Mouse (Mus musculus) CD4-positive, CD25-positive, alpha-beta regulatory T cell, adult 4 months (primary cell): ENCODE measurements around the gene Pgc. TPM values are rescaled to one million over a fixed set of nuclear protein-coding genes. Genes with fewer than 3 reads are reported as not detected.

Source experiments
- ATAC-seq: one replicate; pipeline ENCODE4 v1.8.0; 2017
- polyA plus RNA-seq, 2 experiments: library from polyadenylated mRNA; unstranded; fragments of 100-300 nt; shearing (Covaris generic); gene quantifications; one replicate each; pipeline ENCODE4 v1.2.1; 2017

Gene Pgc
- polyA plus RNA-seq: not detected

- no peak for ATAC-seq
These were observed at the start of gene Pgc for GRCm38 (mm10) chr17:47726566-47726965. Gene Pgc (plus strand): TSS chr17:47726842.

DNA sequence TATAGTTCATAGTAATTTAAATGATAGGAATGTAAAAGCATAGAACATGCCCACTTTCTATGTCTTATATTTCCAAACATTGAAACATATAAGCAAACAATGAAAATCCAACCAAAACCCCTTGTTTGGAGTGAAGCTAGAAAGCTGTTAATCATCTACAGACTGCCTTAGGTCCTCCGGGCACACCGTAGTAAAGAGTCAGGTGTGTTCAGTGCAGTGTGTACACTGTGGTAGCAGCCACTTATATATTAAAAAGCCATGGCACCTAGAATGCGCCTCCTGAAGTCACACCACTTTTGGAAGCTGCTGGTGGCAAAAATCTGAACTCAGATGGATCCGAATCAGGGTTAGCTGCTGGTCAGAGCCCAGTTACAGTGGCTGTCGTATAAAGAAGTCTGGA lies 48.4 kb upstream of the Pgc start:
- no peak for ATAC-seq

DNA sequence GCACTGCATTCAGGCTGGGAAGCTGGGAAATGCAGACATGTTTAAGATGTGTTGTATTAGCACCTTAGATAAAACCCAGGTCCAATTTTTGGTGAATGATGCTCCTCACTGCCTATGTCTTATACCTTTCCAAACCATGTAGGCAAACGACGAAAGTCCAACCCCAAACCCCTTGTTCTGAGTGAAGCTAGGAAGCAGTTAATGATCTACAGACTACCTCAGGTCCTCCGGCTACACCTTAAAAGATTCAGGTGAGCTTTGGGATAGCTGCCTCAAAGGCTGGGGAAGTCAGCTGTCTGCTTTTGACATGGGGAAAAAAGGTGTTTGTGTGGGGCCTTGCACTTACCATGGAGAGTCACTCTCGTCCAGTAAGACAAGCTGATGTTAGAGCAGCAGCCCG lies 47.9 kb upstream of the Pgc start:
- no peak for ATAC-seq

GRCm38 (mm10) chr17:47682836-47683235 lies 43.8 kb upstream of the Pgc start:
- ATAC-seq: no peak

DNA sequence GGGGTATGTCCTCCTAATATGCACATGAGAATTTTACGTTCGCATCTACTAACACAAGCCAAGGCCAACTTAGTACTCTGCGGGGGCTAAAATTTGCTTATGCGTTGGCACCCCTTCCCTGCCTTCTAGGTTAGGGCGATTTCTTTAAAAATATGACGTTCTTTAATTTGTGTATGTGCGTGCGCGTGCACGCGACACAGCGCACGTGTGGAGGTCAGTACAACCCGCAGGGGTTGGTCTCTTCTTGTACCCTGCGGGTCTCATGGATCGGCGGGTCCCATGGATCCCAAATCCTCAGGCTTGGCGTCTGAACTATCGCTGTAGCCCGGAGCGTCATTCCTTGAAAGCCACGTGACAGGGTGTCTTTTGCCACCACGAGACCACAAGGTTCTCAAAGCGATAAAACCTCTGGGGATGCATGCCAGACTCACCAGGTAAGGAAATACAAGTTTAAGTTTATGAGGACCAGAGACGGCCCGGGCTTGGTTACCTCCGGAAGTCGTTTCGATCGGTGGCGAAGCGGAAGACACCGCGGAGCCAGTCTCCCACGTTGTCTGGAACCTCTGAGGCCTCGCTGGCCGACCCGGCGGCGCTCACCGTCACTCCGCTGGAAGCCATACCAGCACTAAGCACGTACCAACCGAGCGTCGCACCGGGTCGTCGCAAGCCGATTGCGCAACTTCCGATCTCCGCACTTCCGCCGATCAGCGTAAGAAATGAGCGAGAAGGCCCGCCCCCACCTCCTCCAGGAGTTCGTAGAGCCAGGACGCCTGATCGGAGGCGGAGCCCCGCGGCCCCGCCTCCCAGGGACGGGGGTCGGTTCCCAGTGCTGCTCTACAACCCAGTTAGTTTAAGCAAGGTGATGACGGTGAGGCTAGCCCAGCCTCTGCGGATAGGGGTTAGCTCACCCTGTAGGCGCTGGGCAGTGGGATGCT lies 39.0 kb upstream of the Pgc start:
- peak; percentile 96 for ATAC-seq

DNA sequence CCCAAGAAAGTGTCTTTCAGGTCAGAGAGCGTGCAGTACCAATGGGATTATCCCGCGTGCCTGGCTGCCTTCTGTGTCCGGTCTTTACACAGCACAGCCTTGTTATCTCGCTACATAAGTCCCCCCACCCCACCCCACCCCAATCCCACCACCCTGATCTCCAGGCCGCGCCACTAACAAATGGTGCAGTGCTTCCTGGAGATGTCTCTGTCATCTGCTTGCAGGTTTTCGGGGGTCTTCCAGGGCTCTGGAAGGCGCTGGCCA lies 38.4 kb upstream of the Pgc start, which contains the start of gene Tomm6:
TSS of gene Tomm6 (minus strand) at position 43 of the 264 bp plus-strand sequence.
- ATAC-seq: no peak

DNA sequence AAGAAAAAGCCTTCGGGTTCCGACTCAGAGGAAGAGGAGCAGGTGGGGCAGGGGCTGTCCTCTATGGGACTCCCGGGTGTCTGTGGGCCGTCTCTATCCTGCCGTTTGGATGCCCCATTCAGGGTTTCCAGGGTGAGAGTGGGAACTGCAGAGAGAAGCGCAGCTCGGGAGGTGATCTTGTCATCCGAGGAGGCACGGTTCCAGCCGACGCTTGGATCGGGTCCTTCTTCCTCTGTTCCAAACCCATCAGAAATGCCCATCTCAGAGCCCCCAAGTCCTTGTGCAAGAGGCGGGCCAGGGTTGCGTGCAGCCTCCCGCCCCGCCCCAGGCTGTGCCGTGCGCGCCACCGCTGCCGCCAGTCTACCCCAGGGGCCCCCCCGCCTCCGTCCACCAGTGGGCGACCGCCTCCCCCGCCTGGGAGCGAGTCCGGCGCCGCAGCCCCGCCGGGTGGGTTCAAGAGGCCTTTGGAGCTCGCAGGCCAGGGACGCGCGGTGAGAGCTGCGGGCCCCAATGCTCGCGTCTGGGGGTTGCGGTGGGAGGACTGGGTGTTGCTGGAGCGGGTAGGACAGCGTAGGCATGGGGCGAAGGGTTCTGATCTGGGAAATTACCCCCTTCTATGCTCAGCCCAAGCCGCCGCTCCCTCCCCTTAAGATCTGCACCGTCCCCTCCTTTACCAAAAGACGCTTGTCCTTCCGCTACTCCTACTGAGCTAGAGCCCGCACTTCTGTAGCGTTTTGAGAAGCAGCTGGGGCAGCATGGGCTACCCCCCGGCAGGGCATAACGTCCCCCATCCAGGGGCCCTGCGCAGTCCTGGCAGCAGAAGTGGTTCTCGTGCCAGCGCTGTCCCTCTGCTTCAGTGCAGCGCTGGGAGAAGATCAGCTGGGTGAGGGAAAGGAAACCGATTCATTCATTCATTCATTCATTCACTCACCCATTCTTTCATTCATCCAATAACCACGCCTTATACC lies 37.8 kb upstream of the Pgc start, which contains the start of gene Frs3:
TSS of gene Frs3 (plus strand) at position 423 of the 968 bp plus-strand sequence.
- ATAC-seq: peak; percentile 10

DNA sequence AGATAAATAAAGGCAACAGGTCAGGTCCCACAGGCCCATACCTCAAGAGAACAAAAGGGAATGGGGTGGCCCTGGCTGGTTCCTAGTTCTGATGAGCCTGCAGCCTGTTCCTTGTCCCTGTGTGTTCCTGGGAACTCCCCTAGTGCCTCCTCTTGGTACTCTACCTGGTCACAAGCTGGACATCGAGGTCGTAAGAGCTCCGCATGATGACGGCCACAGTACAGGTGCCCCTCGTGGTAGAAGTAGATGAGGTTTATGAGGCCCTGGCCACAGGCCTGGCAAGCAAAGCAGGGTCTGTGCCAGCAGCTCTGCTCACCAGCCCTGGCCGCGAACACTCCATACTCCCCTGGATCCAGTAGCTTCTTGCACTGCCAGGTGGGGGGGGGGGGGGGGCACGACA lies 36.7 kb upstream of the Pgc start:
- no peak for ATAC-seq

DNA sequence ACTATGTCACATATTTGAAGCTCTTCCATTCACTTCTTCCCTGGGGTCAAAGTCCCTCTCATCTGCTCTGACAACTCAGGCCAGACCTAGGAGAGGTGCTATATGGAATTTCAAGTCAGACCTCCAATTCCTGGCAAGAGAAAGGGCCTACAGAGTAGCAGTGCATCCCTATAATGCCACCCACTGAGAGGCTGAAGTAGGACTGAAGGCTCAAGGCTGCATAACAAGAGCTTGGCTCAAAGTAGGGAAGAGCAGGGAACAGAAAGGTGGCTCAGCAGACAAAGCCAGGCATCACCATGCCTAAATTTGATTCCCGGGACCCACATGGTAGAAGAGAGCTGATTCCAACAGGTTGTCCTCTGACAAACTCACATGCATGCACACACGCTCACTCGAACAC lies 35.0 kb upstream of the Pgc start:
- no peak for ATAC-seq

DNA sequence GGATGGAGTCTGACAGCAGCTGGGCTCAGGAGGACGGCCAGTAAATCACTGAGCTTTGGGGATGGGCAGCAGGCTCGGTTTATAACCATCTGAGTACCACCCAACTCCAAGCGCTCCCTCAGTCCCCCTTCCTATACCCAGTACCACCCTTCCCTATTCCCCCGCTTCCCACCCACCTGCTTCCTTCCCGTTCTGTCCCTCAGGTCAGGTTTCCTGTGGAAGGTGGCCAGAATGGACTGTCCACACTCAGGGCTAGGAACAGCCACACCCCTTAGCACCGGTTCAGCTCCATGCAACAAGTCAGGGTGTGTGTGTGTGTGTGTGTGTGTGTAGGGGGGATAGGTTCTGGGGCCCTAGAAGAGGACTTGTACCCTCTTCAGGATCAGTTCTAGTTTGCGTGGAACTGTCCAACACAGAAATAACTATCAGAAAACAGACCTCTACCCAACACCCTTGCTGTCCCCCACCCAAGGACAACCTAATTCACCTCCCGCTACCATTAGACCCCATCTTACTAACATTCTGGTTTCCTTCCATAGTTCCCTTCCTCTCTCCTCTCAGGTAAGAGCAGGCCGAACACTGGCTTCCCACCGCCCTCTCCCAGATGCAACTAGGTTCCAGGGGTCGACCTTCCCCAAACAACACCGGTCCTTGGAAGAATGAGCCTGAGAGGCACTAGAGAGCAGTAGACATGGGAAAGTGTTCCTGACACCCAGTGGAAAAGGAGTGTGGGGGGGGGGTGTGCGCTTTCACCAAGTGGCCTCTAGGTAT lies 32.8 kb upstream of the Pgc start:
- no peak for ATAC-seq

DNA sequence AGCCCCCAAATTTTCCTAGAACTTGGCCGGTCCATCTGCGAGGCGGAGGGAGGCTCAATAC lies 32.4 kb upstream of the Pgc start, which contains the start of gene Gm21981:
TSS of gene Gm21981 (minus strand) at position 14 of the 61 bp plus-strand sequence.
- no peak for ATAC-seq

- ATAC-seq: peak; percentile 98
These were observed 31.9 kb upstream of the Pgc start, which contains the start of gene Prickle4 for GRCm38 (mm10) chr17:47694503-47695336. Gene Prickle4 (minus strand): TSS chr17:47694736.

- no peak for ATAC-seq
These were observed 31.3 kb upstream of the Pgc start for GRCm38 (mm10) chr17:47695337-47695710.

- no peak for ATAC-seq
These were observed 28.5 kb upstream of the Pgc start for GRCm38 (mm10) chr17:47698156-47698555.

DNA sequence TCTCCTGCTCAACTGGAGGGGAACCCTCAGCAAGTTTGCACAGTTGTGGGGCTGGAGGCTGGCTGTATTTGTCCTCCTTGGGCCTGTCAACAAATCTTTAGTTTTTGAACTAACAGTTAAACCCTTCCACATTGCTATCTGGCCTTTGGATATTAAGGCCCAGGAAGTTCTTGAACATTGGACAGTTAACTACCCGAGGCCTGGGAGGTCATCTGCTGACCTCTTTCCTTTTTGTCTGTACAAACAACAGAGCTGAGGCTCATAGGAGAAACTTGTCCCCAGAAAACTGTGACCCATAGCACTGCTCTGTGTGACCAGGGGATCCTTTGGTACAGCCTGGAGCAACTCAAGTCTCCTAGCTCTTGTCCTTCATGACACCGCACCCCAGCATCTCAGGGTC lies 27.6 kb upstream of the Pgc start:
- ATAC-seq: no peak

DNA sequence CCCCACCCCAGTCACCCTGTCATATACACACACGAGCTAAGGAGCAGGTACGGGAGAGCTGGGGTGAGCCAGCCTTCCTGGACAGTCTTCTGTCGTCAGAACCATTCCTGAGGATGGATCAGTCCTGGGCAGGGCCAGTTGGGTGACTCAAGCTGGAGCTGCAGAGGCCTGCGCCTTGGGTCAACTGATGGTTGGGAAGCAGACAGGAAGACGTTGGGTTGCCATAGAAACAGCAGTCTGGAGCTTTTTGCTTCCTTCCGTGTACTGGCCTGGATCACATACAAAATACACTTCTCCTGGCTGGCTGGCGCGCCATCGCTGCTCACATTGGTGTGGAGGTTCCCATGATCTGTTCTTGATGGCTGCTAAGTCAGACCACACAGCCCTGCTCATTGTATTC lies 24.8 kb upstream of the Pgc start:
- ATAC-seq: no peak

DNA sequence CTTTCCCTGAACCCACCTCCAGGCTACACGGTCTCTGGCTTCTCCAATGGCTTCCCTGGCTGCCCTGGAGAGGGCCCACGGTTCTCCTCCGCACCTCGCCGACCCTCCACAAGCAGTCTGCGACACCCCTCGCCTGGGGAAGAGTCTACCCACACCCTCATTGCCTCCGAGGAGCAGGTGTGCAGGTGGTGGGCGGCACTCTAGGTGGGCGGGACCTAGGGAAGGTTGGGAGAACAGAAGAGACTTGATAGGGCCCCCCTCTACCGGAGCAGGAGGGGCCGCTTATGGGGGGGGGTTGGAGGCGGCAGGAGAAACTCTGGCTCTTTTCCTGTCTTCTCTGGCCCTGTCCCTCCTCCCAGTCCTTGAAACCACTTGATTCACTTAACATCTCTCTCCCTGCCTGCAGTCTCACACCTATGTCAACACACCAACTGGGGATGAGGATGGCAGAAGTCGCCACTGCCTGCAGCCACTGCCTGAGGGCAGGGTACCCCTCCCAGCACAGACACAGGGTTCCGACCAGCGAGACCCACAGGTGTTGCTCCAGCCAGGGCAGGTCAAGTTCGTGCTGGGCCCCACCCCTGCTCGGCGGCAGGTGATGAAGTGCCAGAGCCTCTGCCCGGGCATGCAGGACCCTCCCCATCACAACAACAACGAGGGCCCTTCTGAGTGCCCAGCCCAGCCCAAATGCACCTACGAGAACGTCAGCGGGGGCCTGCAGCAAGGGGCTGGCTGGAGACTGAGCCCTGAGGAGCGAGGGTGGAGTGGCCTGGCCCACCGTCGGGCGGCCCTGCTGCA lies 23.9 kb upstream of the Pgc start:
- no peak for ATAC-seq

- no peak for ATAC-seq
These were observed 23.1 kb upstream of the Pgc start for GRCm38 (mm10) chr17:47703556-47703955.

GRCm38 (mm10) chr17:47704692-47705091 lies 21.9 kb upstream of the Pgc start:
- ATAC-seq: no peak

DNA sequence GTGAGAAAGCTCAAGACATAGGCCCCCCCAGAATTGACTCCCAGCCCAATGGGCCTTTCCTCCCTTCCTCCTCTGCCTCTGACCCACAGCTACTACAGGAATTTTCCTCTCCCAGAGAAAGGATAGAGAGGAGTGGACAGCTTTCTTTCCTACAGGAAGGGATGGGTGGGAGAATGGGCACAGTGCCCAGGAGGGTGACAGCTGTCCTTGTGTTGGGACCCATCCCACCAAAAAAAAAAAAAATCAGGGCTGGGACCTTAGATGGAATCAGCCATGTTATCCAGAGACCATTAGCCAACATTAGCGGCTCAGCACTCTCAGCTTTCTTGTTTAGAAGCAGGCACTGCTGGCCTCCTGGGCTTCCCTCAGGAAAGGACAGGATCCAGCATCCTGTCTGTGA lies 20.4 kb upstream of the Pgc start:
- no peak for ATAC-seq

- ATAC-seq: no peak
These were observed 18.7 kb upstream of the Pgc start for GRCm38 (mm10) chr17:47707961-47708360.
